Mouse (Mus musculus): ENCODE results near the gene Greb1.

DNA sequence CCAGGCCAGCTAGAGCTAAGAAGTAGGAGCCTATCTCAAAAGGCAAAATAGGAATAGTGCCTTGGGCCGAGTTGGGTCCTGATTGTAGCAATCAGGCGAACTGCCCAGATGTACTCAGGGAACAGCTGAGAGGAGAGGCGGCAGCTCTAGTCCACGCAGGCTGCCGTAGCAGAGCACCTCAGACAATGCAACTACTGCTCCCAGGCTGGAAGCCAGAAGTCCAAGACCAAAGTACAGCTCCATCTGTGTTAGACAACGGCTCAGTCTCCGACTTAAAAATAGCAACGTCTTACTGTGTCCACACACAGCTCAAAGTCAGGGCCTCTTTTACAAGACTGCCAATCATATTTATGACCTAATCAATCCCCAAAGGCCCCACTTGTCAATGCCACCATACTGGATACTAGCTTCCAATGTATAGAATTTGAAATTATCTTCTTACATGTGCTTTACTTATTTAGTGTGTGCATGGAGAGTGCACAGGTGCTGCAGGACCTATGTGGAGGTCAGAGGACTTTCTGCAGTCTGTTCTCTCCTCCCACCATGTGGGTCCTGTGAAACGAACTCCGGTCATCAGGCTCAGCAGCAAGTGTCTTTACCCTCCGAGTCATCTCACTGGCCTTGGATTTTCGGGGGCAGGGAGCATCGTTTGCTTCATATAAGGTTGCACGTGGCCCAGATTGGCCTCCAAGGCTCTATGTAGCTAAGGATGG is 19.5 kb downstream of the Greb1 start:
- no peak for TF ChIP-seq MAX (IDR thresholded peaks at IDR 0.05; ENCODE audit: low read depth)
- TF ChIP-seq E2F4 (IDR thresholded peaks at IDR 0.05; ENCODE audit: insufficient read depth), result no peak
- TF ChIP-seq TCF12 (IDR thresholded peaks at IDR 0.05; ENCODE audit: insufficient read depth, poor library complexity, severe bottlenecking), result no peak
- no peak for TF ChIP-seq CEBPB (IDR thresholded peaks at IDR 0.05; ENCODE audit: insufficient read depth, poor library complexity, severe bottlenecking)
- TF ChIP-seq POLR2A (IDR thresholded peaks at IDR 0.05; ENCODE audit: insufficient read length, low read depth), result no peak
- no peak for TF ChIP-seq USF1 (IDR thresholded peaks at IDR 0.05; ENCODE audit: low read depth)
- no peak for TF ChIP-seq POLR2AphosphoS2 (IDR thresholded peaks at IDR 0.05; ENCODE audit: insufficient read length, low read depth)
- TF ChIP-seq MYOD1 (IDR thresholded peaks at IDR 0.05; ENCODE audit: control insufficient read depth in 1 of 3, insufficient read length in 2 of 3, low read depth in 2 of 3), result no peak
- no peak for TF ChIP-seq SRF (IDR thresholded peaks at IDR 0.05; ENCODE audit: control insufficient read depth, insufficient read length, low read depth)
- TF ChIP-seq TCF3 (IDR thresholded peaks at IDR 0.05; ENCODE audit: insufficient read length, low read depth), result no peak

Measured in myocyte (in vitro differentiated cells).